Mouse (Mus musculus) testis, postnatal 14 days (tissue): ENCODE data around the gene Enthd1.
"Not testable (repeated sequence)": the region's sequence is repeated elsewhere in the genome, so short reads cannot be mapped to it uniquely, and the experiment has no call there.

Experiments used
- DNase-seq: peaks from one replicate; pipeline ENCODE4 v3.0.0; 2021; ENCODE audit warnings: low spot score

Gene Enthd1

GRCm38 (mm10) chr15:80538075-80538474 lies 26.9 kb downstream of the Enthd1 start:
- DNase-seq: no peak

DNA sequence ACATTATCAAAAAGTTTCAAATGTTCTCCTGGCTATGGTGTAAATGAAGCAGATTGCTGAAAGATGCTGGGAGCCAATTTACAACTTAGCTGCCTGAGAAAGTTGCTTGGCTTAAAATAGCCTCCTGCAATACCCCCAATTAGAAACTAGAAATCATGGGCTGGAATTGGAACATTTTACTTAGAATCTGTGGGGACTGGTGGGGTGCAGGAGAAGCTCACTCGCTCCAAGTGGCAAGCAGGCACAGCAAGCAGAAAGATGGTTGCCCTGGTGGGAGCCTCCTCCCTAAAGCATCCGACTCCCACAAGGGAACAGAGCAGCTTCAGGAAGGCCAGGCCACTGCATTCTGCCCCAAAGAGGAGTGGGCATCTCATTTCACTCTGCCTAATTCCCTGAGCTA lies 28.9 kb downstream of the Enthd1 start:
- DNase-seq: no peak

DNA sequence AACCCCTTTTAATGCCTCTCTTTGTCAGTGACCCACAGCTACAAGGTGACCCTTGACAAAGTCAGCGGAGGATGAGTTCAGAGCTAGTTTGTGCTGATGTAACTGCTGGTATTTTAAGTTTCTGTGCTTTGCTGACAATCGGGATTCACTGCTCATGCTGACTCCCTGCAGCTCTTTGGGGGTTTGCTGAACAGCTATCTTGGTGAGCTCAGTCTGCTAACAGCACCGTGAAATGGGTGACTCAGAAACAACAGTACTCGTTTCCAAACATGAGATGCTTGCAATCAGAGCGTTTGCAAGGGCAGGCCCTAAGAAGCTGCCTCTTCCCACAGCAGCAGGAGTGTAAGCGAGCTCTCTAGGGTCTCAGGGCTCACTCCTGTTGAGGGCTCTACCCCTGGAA lies 31.7 kb downstream of the Enthd1 start:
- no peak for DNase-seq

DNA sequence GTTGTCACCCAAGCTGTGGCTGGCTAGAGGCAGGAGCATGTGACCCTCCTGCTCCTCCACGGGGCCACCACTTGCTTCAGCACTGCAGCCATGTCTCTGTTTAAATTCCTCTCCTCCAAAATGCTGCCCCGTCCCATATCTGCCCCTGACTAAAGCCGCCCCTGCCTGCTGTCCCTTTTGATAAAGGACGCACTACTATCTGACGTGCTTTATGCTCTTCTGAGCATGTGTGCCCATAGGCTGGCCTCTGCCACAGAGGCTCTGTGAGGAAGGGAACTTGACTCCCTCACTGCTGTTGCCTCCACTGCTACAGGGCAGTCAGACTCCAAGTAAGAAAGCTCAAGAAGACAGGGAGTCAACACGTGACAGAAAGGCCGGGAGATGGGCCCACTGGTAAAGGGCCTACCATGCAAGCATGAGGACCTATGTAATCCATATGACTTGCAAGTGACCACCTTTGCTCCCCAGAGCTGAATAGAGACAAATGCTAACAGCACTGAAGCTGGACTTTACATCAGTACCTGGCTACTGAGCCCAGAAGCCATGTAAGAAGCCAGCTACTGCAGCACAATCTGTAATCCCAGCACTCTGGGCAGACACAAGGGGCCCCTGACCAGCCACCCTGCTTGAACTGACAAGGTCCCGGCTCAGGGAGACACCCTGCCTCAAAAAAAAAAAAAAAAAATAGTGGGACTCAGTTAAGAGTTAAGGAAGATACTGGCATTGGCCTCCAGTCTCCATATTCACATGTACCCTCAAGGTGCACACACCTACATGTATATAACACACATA lies 32.5 kb downstream of the Enthd1 start:
- no peak for DNase-seq

DNA sequence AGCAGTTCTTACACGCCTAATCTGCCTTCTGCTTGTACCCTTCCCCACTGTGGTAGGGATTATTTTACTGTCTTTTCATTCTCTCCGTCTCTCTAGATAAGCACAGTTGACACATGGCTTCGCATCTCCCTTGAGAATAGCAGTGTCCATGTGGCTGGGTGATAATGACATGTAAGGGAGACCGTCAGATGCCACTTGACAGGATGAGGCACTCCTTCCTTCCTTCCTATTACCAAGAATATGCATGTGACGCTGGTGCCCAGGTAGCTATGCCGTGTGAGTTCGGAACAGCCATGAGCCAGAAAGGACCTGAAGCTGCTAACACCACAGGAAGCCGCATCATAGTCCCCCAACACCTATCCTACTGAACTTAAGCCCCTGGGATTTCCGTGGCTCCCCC lies 33.9 kb downstream of the Enthd1 start:
- DNase-seq: no peak

GRCm38 (mm10) chr15:80529955-80530869 lies 34.7 kb downstream of the Enthd1 start:
- no peak for DNase-seq

DNA sequence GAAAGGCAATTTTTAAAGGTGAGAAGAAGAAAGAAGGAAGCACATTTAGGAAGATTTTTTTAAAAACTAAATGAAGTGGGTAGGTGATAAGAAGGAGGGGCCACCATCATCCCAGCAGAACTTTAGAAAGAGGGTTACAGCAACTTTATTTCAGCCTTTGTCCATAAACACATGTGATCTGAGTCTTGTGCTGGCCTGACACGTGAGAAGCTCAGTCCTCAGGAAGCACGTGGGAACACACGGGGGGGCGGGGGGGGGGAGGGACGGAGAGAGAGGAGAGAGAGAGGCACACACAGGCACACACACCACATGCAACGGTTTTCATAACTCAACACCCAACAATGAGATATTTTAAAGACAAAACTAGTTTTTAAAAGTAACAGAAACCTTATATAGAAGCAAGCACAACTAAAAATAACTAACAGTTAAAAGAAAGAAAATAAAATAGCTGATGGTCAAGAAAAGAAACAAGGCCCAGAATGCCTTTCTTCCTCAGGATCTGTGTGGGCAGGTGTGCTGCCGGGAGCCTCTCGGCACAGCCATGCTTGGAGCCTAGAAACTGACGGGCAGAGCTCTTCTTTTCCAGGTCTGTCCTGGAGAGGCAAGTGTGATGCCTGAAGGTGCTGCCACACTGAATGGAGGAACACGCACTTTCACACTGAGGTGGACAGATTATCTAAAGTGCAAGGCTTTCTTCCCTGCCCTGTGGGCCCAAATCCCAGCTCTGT lies 43.1 kb downstream of the Enthd1 start:
- no peak for DNase-seq

GRCm38 (mm10) chr15:80519931-80520330 lies 45.0 kb downstream of the Enthd1 start:
- no peak for DNase-seq

DNA sequence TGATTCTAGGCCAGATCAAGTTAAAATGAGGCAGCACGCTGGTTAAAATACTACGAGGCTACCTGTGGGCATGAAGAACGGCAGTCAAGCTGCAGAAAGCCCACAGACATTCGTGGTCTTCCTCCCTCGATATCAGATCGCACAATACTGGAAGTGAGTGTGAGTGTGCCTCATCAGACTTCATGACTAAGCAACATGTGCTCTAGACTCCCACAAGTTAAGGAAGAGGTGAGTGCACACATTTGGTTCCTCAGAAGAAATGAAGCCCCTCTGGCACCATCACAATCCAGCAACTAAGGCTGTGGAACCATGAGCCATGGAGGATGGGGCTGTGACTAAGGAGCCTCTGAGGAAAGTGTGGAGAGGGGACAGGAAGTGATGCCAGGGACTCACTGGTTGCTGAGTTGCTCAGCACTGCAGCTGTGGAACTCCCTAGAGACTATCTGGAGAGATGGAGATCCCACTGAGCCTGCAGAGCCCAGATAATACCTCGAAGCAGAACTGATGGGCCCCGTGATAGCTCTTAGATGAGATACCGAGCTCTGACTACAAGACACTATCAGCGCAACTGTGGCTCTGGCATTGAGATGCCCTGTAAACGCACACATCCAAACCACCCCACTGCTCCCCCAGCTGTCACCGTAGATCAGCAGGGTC lies 46.3 kb downstream of the Enthd1 start:
- DNase-seq: no peak

- DNase-seq: no peak
These were observed 47.0 kb downstream of the Enthd1 start for GRCm38 (mm10) chr15:80517996-80518395.

GRCm38 (mm10) chr15:80516525-80516924 lies 48.4 kb downstream of the Enthd1 start:
- no peak for DNase-seq

DNA sequence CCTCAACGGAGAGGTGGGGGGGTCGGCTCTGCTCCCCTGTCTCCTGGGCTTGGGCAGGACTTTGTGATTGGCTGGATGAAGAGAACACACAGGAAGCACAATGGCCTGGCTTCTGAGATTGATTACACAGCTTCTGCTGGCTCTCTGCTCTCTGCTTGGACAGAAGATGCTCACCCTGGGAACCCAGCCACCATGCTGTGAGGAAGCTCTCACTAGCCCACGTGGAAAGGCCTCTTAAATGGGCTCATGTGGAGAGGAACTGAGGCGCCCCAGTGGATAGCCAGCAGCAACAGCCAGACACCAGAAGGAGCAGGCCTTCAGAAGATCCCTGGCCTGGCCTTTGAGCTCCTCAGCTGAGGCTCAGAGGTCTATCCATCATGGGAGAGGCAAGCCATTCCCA lies 59.9 kb downstream of the Enthd1 start:
- no peak for DNase-seq

- not testable (repeated sequence) for DNase-seq
These were observed 61.8 kb downstream of the Enthd1 start for GRCm38 (mm10) chr15:80503155-80503554.

DNA sequence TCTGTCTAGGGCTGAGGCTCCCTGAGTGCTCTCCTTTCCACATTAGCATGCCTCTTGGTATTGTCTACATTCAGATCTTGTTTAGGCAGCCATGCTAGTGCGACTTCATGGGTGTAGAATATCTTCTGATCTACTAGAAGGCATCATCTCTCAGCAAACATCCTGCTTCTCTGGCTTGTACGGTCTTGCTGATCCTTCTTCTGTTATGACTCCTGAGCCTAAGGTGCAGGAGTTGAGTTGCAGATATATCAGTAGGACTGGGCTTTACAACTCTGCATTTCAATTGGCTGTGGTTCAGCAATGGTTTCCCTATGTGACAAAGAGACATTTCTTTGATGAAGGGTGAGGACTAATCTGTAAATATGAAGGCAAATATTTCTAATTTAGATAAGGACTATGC lies 62.2 kb downstream of the Enthd1 start:
- no peak for DNase-seq

GRCm38 (mm10) chr15:80501106-80502096 lies 63.6 kb downstream of the Enthd1 start:
- DNase-seq: no peak

- no peak for DNase-seq
These were observed 64.5 kb downstream of the Enthd1 start for GRCm38 (mm10) chr15:80500426-80500825.

DNA sequence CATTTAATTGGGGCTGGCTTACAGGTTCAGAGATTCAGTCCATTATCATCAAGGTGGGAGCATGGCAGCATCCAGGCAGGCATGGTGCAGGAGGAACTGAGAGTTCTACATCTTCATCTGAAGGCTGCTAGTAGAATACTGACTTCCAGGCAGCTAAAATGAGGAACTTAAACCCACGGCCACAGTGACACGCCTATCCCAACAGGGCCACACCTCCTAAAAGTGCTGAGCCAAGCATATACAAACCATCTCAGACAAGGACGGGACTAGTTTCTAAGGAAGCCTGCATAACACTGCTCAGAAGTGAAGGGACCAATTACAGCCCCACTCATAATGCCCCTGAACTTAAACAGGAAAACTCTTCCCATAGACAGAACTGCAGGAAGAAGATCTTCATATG lies 67.2 kb downstream of the Enthd1 start:
- not testable (repeated sequence) for DNase-seq

GRCm38 (mm10) chr15:80491505-80491904 lies 73.5 kb downstream of the Enthd1 start:
- no peak for DNase-seq

DNA sequence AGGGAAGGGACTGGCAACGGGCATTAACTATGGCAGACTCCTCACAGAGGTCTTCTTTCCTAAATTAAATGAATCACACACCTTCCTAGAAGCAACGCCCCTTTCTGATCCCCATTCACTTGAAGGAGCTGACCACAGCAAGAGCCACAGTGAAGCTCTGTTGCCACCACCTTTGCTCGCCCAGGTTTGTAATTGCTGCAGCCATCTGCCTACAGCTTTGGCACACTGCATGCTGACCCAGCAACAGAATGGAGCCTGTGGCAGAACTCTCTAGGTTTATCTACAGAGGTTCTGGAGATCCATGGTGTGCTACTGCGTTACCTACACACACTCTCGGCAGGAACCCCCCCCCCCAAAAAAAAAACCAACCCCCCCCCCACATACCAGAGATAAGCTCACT lies 74.8 kb downstream of the Enthd1 start:
- no peak for DNase-seq

- no peak for DNase-seq
These were observed 76.3 kb downstream of the Enthd1 start for GRCm38 (mm10) chr15:80488658-80489057.

DNA sequence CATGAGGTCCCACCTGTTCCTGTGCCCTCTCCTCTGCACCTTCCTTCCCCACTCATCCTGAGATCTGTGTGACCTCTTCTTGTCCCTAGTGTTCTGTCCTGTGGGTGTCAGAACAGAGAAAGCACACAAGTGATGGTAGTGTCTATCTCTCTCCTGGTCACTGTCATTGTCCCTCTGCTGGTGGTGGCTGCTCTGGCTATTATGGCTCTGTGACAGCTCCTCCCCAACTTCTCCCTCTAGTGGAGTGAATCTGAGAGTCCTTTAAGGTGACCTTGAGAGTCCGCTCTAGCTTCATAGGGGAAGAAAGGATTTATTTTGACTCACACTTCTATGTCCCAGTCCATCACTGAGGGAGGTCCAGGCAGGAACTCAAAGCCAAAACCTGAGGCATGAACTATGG lies 79.4 kb downstream of the Enthd1 start:
- no peak for DNase-seq
